Mouse (Mus musculus): Measurements from ENCODE around the gene Rtf2. TPM values are rescaled to one million over a fixed set of nuclear protein-coding genes. Genes with fewer than 3 reads are reported as not detected.

Rtf2 gene
- total RNA-seq, 2 experiments from 2014 or later = 59.2 to 147 TPM

DNA sequence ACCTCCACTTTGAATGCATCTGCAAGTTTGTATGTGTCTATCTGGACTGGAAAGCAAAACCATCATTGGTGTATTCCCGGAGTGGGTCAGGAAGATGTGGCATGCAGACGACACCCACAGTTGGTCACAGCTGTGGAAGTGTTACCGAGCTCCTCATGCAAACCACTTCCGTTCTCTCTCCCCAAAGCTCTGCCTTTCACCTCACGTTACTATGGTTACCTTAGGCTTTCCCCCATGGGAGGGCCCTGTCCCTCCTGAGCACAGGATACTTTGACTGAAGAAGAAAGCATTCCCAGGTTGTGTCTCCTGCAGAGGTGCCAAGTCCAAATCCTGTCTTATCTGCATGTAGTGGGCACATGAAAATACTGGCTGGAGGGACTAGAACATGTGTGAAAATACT lies 6.6 kb upstream of the Rtf2 start:
- peak; percentile 73 for ATAC-seq (replicated peaks; ENCODE audit: poor library complexity, severe bottlenecking)

DNA sequence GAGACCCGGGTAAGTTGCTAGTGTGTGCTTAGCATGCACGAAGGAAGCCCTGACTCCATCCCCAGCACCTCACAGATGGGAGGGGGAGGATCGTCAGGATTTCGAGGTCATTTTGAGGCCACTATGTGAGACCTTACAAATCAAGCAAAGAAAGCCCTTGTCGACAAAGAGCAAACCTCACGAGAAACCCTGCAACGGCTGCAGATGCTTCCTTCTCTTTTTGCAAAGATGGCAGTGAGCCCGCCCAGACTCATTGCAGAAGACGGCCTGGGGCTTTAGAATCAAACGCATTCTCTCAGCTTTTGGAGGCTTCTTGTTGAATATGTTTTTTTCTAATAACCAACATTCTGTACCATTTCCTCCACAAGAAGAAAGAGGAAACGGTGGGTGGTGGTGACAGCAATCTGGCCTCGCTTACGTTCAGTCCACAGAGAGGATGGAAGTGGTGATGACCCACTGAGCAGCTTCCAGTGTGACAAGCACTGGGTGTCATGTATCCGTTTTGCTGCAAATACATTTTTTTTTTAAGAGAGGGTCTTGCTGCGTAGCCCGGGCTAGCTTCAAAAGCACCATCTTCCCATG lies 2.9 kb upstream of the Rtf2 start:
- peak; percentile 58 for ATAC-seq (replicated peaks; ENCODE audit: poor library complexity, severe bottlenecking)

DNA sequence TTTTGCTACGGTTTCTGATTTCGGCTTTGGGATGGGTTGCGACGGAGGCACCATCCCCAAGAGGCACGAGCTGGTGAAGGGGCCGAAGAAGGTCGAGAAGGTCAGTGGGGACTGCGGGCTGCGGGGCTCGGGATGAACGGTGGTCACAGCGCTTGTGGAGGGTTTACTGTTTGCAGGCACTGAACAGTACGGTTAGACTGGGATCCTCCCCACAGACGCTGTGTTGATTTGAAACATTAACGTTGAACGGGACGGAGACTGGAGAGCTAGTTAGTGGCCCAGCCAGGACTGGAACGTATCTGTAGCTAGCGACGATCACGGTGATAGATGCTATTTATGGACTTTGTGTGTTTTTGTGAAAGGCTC lies 267 bp downstream of the Rtf2 start:
- peak; percentile 23 for ATAC-seq (replicated peaks; ENCODE audit: poor library complexity, severe bottlenecking)

DNA sequence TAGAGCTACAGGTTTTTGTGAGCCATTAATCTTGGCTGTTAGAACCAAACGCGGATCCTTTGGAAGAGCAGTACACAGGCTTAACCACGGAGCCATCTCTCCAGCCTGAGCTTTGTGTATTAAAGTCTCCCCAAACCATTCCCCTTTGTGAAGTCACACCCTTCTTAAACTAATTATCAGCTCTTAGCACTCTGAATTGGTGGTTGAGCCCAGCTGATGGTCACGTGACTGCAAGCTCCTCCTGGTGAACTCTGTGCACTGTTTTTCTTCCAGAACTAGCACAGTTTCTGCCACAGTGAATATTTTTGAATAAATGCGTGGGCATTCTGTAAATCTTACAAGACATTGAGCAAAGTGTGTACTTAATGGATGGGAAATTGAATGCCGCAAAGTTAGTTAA lies 820 bp downstream of the Rtf2 start:
- no peak for ATAC-seq (replicated peaks; ENCODE audit: poor library complexity, severe bottlenecking)

DNA sequence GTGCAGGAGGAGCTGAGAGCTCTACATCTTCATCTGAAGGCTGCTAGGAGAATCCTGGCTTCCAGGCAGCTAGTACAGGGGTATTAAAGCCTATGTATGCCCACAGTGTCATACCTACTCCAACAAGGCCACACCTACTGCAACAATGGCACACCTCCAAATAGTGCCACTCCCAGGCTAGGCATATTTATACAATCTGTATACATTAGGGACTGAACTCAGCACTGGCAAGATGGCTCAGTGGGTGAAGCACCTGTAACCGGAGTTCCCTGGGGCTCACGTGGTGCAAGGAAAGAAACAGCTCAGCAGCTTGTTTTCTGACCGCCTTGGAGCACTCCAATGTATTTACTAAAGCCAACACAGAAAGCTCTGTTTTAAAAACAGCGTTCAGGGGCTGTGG lies 5.3 kb downstream of the Rtf2 start:
- ATAC-seq (replicated peaks; ENCODE audit: poor library complexity, severe bottlenecking) = no peak

DNA sequence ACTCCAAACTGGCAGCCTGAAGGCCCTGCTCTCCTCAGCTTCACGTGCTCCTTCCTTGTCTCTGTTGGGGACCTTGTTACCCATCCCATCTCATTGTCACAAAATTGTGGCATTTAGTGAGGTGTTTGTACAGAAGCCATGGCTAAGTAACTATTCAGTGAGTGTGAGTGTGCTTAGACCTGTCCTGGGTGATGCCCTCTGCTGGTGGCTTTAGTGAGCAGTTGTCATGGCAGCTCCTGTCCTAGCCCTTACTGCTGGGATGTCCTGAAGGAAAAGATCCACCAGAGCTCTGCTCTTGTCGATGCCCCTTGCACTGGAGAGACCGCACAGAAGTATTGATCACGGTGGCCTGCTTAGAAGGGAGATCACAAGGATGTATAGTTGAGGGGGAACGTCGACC lies 7.0 kb downstream of the Rtf2 start:
- ATAC-seq (replicated peaks; ENCODE audit: poor library complexity, severe bottlenecking) = peak; percentile 65

DNA sequence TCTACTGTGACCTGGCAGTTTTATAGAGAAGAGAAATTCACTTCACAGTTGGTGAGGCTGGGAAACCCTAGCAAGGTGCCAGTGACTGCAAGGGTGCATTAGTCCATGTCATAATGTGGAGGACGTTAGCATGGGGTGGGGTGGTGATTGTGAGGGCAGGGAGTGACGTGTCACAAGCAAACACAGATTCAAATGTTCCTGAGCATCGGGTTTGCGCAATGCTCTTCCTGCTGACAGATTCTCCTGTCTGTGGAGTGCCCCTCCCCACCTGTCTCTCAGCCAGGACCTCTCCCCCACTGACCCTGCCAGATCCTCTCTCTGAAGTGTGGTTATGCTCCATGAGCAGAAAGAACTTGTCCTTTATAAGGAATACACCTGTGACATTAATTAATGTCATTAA lies 8.0 kb downstream of the Rtf2 start:
- ATAC-seq (replicated peaks; ENCODE audit: poor library complexity, severe bottlenecking) = no peak

DNA sequence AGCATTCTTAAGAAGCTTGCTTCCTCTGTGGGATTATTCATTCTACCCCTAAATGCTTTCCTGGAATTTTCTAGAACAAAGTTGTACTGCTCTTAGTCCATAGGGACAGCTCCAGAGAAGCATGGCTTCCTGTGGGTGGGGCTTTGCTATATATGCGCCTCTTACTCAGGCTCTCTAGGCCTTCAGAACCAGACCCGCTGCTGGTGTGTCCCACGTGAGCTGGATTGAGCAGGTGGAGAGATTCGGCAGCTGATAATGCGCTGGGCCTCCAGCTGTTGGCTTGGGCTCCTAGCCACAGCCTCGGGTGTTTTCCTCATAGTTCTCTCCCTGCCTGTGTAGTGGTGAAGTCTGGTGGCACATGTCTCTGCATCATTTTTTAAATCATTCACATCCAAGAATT lies 10.3 kb downstream of the Rtf2 start:
- no peak for ATAC-seq (replicated peaks; ENCODE audit: poor library complexity, severe bottlenecking)

DNA sequence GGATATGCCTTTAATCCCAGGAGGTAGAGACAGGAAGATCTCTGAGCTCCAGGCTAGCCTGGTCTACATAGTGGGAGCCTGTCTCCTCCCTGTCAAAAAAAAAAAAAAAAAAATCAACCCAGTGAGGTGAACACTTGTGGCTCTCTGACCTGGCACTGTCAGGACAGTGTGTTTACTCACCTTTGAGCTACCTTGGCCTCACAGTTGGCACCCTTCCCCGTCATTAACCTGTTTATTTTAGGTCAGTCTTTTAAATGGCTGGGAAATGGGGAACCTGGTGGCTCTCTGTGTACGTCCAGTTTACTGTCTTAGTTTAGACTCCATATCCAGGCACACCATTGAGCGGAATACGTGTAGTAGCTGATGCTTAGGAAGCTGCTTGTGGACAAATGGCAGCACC lies 11.7 kb downstream of the Rtf2 start:
- ATAC-seq (replicated peaks; ENCODE audit: poor library complexity, severe bottlenecking) = no peak

DNA sequence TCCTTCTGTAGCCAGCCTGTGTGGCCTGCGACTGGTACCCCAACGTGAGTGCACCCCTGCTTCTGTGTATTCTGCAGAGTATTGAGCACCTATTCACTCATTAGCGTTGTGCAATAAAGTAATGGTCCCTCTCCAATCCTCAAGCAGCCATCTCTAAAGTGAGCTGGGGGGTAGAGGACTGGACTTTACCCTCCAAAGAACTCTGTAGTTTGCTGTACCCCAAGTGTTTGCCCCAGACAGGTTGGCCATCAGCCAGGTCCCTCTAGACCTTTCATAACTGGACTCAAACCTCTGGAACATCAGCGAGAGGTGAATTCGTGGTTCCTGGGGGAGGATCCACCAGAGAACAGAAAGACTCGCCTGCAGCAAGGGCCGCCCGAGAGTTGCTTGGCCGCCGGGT lies 12.1 kb downstream of the Rtf2 start:
- ATAC-seq (replicated peaks; ENCODE audit: poor library complexity, severe bottlenecking) = no peak

DNA sequence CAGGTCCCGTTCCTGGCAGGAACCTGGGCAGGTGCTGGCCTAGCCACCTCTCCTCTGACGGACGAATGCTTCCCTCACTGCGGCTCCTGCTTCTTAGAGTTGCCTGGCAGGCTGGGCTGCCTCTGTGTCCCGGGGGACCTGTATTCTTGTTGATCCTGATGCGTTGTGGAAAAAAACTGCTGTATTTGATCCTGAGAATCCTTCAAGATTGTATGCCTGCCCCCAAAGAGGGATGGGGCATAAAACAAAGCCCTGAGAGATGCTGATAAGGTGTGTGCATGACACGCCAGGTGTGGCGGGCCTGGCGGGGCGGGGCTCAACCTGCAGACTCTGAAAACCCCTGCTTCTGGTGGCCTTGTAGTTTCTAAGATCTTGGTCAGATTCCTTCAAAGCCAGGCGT lies 18.1 kb downstream of the Rtf2 start, which contains the start of gene Gcnt7:
TSS of gene Gcnt7 (minus strand) at position 101 of the 400 bp plus-strand sequence.
- ATAC-seq (replicated peaks; ENCODE audit: poor library complexity, severe bottlenecking) = no peak

DNA sequence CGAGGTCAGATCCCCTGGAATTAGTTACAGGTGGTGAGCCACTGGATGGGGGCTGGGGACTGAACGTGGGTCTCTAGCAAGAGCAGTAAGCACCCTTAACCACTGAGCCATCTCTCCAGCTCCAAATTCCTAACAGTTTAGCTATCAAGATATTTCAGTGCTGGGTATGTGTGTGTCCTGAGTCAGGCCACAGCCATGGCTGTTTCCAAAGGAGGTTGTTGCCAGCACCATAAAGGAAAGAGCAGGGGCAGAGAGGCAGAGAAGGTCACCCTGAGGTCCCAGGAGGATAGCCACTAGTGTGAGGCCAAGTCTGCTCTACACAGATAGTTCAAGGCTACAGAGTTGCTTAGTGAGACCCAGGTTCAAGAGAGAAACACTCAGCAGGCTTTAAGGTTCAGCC lies 20.3 kb downstream of the Rtf2 start:
- no peak for ATAC-seq (replicated peaks; ENCODE audit: poor library complexity, severe bottlenecking)

DNA sequence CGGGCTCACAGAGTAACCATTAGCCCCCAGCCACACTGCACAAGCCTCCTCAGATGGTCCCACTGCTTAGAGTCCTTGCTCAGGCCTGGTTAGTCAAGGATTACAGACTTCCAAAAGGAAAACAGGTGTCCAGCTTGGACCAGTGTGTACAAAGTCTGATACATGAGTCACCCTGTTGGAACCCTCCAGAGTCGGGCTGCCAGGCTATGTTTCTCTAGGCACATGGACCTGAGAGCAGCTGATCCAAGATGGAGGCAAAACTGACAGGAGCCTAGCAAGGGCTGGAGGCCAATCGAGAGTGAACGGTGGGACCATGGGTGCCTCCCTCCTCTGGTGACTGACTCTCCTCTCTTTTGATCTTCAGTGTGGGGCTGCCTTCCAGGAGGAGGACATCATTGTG lies 22.5 kb downstream of the Rtf2 start:
- no peak for ATAC-seq (replicated peaks; ENCODE audit: poor library complexity, severe bottlenecking)

DNA sequence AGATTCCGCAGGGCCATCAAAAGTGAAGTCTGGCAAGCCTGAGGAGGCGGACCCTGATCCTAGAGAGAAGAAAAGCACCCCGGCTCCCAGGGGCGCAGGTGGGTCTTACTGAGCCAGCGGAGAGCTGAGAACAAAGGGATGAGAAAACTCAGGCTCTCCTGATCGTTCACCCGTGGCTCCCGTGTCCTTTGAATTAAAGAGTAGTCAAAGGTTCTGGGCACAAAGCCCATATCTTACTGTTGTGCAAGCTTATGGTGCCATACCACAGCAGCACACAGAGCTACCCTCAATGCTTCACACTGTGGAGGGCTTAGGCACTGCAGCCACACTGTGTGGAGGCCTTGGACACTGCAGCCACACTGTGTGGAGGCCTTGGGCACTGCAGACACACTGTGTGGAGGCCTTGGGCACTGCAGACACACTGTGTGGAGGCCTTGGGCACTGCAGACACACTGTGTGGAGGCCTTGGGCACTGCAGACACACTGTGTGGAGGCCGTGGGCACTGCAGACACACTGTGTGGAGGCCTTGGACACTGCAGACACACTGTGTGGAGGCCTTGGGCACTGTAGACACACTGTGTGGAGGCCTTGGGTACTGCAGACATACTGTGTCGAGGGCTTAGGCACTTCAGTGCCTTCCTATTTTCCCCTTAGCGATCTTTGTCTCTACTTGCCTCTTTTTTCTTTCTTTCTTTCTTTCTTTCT lies 26.2 kb downstream of the Rtf2 start:
- 0 out of 2 replicates have a peak, but pooled peaks have one; percentile 20 for ATAC-seq (replicated peaks; ENCODE audit: poor library complexity, severe bottlenecking)

DNA sequence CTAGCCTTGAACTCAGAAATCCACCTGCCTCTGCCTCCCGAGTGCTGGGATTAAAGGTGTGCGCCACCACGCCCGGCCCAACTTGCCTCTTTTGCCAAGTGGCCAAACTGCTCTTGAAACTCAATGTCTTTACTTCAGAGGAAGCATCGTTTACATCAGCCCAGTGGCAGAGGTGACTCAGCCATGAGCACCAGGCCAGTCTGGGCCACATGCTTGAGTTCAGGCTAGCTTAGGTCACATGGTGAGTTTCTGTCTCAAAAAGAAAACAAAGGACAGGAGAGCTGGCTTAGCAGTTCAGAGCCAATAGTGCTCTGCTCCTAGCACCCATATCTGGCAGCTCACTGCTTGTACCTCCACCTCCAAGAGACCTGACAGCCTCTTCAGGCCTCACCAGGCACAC lies 26.9 kb downstream of the Rtf2 start:
- ATAC-seq (replicated peaks; ENCODE audit: poor library complexity, severe bottlenecking) = no peak

DNA sequence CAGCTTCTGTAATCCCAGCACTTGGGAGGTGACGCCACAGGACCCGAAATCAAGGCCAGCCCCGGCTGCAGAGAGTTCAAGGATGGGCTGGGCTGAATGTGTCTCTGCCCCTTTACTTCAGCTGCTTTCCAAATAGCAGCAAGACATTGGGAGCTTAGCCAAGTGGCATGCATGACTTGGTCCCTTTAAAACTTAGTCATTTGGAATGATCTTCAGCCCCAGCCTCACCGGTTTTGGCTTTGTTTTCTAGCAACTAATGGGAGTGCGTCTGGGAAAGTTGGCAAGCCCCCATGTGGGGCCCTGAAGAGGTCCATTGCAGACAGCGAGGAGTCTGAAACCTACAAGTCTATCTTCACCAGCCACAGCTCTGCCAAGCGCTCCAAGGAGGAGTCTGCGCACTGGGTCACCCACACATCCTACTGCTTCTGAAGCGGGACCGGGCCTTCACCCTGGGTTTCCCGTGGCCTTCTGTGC lies 28.0 kb downstream of the Rtf2 start:
- ATAC-seq (replicated peaks; ENCODE audit: poor library complexity, severe bottlenecking) = no peak

DNA sequence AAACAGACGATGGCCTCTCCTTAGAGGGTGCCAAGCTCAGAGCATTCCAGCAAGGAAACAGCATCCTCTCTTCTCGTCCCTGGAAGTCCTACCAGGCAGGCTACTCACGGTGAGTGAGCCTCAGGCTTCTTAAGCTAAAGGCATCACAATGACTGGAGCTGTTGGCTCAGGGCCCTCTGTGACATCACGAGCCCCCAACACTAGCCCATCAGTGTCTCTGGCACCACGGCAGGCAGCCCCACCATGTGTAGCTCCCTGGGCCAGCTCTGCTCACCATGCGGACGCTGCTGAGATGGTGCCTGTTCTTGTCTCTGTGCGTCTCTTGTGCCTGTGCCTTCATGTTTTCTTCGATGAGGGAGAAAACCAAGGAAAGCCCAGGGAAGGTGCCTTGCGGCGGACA lies 32.0 kb downstream of the Rtf2 start, which contains the start of gene Fam209:
TSS of gene Fam209 (plus strand) at position 203 of the 400 bp plus-strand sequence.
- no peak for ATAC-seq (replicated peaks; ENCODE audit: poor library complexity, severe bottlenecking)

DNA sequence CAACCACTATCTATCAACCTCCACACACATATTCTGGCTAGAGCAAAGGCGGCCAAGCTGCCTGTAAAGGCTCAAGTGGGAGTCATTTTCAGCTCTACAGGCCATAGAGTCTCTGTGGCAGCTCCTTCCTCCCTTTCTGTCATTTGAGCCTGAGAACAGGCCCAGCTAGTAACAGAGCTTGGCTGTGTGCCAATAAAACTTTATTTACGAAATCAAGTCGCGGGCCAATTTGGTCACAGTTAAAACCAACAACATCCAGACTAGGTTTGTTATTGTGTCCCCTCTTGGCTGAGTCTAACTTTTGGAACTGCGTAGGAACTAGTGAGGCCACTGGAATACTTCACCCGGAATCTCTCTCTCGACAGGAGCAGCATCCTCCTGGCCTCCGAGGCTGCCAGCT lies 33.2 kb downstream of the Rtf2 start:
- no peak; the same call in 1 of the 2 replicates for ATAC-seq (replicated peaks; ENCODE audit: poor library complexity, severe bottlenecking)

DNA sequence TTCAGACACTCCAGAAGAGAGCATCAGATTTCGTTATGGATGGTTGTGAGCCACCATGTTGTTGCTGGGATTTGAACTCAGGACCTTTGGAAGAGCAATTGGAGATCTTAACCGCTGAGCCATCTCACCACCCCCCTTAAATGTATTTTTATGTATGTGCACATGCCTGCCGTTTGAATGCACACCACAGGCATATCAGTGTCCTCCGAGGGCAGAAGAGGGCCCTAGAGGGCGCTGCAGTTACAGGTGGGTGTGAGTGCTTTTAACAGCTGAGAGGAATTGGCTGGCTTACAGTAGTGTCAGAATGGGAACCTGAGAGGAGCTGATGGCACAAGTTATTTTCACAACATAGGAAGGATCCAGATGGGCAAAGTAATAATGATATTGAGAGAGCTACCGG lies 34.6 kb downstream of the Rtf2 start:
- peak; percentile 58 for ATAC-seq (replicated peaks; ENCODE audit: poor library complexity, severe bottlenecking)

DNA sequence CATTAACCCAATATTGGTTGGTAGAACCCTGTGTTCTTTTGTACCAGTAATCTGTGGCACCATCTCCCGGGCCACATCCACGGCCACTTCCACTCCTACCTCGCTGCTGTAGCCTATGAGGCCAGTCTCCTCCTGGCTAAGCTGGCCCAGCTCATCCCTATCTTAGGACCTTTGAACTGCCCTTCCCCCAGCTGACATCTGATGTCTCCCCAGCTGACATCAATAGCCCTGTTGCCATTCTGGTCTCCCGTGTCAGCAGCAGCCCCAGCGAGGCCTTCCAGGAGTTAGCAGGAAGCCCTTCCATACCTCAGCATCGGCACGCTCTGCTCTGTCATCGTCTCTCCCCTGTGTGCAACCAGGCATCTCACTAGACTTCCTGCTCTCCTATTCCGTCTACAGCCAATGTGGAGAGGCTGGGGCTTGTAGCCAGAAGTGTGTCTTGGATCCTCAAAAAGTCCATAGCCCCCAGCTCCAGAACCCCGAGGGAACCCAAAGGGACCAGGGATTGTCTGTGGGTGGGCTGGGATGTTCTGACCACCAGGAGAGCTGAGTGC lies 36.4 kb downstream of the Rtf2 start:
- ATAC-seq (replicated peaks; ENCODE audit: poor library complexity, severe bottlenecking) = 0 out of 2 replicates have a peak, but pooled peaks have one; percentile 9

DNA sequence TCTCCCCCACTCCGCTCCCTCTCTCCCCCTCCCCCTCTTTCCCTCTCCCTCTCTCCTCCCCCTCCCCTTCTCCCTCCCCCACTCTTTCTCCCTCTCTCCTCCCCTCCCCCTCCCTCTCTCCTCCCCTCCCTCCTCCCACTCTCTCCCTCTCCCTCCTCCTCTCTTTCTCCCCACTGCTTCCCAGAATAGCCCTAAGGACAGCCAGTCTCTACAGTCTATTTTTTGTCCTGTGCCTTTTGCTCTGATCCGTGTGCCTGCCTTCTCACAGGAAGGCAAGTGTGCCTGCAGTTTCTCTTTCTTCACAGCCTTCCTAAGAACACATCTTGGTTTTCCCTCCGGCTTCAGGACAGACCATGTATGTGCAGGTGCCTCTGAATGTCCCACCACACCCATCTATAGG lies 37.0 kb downstream of the Rtf2 start:
- no peak for ATAC-seq (replicated peaks; ENCODE audit: poor library complexity, severe bottlenecking)

DNA sequence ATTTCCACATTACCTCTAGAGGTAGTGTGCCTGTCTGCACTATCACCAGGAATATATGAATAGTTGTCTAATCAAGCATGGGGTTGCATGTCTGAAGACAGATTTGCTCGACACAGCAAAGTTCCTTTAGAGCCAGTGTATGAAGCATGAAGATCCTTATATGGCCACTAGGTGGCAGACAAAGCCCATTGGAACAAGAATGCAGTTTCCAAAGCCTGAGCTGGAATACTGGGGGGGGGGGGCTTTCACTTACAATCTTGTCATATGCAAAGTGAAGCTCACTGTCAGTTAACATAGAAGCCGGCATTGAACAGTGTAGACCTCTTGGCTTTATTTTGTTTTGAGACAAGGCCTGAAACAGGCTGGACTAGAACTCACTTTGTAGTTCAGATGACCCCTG lies 37.5 kb downstream of the Rtf2 start:
- ATAC-seq (replicated peaks; ENCODE audit: poor library complexity, severe bottlenecking) = peak; percentile 47
